Mouse (Mus musculus) liver, adult 2 months (tissue): Measurements from ENCODE around the gene 4930544G11Rik. TPM values are rescaled to one million over a fixed set of nuclear protein-coding genes. Genes with fewer than 3 reads are reported as not detected.

Source experiments
- DNase-seq: peaks from one replicate; pipeline ENCODE4 v3.0.0-alpha.2; 2011; ENCODE audit warnings: low read depth, low spot score; ENCODE audit errors: extremely low read depth
- H3K27ac ChIP-seq: fragments of 200-500 bp; replicated peaks from 2 replicates; pipeline ENCODE4 v1.5.1; 2012; ENCODE audit warnings: low read depth, mild to moderate bottlenecking, control low read depth, inconsistent platforms, low read length; ENCODE audit not compliant: insufficient read depth
- H3K27me3 ChIP-seq: fragments of 200-500 bp; 2 replicates; pipeline ENCODE4 v1.6.1; 2012; ENCODE audit warnings: mild to moderate bottlenecking, moderate library complexity, low read length, inconsistent platforms; ENCODE audit not compliant: control insufficient read depth, insufficient read depth
- H3K36me3 ChIP-seq: fragments of 200-500 bp; 2 replicates; pipeline ENCODE4 v1.6.1; 2012; ENCODE audit warnings: low read length, inconsistent platforms; ENCODE audit not compliant: control insufficient read depth, insufficient read depth
- H3K4me1 ChIP-seq: fragments of 200-500 bp; 2 replicates; pipeline ENCODE4 v1.6.1; 2011; ENCODE audit warnings: low read length; ENCODE audit not compliant: control insufficient read depth, insufficient read depth
- H3K4me3 ChIP-seq: fragments of 200-500 bp; 2 replicates; pipeline ENCODE4 v1.5.1; 2011; ENCODE audit warnings: low read depth, mild to moderate bottlenecking, control low read depth, low read length, moderate library complexity; ENCODE audit not compliant: insufficient read depth
- H3K79me2 ChIP-seq: fragments of 200-500 bp; 2 replicates; pipeline ENCODE4 v1.6.1; 2012; ENCODE audit warnings: inconsistent platforms, mild to moderate bottlenecking, low read length, moderate library complexity; ENCODE audit not compliant: control insufficient read depth, insufficient read depth
- H3K9ac ChIP-seq: fragments of 200-500 bp; 2 replicates; pipeline ENCODE4 v1.6.1; 2012; ENCODE audit warnings: low read depth, mild to moderate bottlenecking, control low read depth, inconsistent platforms, low read length
- CTCF ChIP-seq: fragments of 200-500 bp; IDR thresholded peaks from 2 replicates; pipeline ENCODE4 v1.5.1; 2011; ENCODE audit warnings: low read depth, low read length, control low read depth
- POLR2A ChIP-seq: fragments of 200-500 bp; IDR thresholded peaks from 2 replicates; pipeline ENCODE4 v1.6.1; 2011; ENCODE audit warnings: low read length, control low read depth; ENCODE audit not compliant: insufficient read depth; ENCODE audit errors: extremely low read depth
- WGBS: fragments of 180-500 bp; shearing (Covaris S2); methylation state at CpG from one replicate; pipeline ENCODE4 v1.1.7; 2018; 5-methylcytosine and 5-hydroxymethylcytosine counted together
- polyA plus RNA-seq: library from polyadenylated mRNA; depleted of rRNA; stranded (reverse); fragments of >200 nt; gene quantifications from 2 replicates; pipeline ENCODE4 v1.2.3, GENCODE M21; 2012; rRNA removed
- total RNA-seq: library from RNA; depleted of rRNA; stranded (reverse); fragments of >200 nt; gene quantifications from 2 replicates; pipeline ENCODE4 v1.2.3, GENCODE M21; 2014; rRNA removed

The 4930544G11Rik gene
- total and polyA plus RNA-seq, 2 experiments = not detected

GRCm38 (mm10) chr6:65970410-65970809 lies 18.0 kb downstream of the 4930544G11Rik start:
- Histone ChIP-seq H3K79me2 (no peaks in the 10 kb centered on the region), H3K27ac (no peak overlapping the region), H3K4me1 (no peaks in the 10 kb centered on the region), H3K36me3 (no peaks in the 10 kb centered on the region), H3K9ac (no peak overlapping the region), H3K4me3 (no peak overlapping the region), H3K27me3 (no peaks in the 10 kb centered on the region)
- TF ChIP-seq POLR2A = no peak
- TF ChIP-seq CTCF = no peak
- no peak for DNase-seq
- WGBS = 92% methylated on average over 9 of the region's 9 CpGs

- Histone ChIP-seq H3K4me3 (no peak overlapping the region), H3K9ac (no peak overlapping the region), H3K4me1 (no peaks in the 10 kb centered on the region), H3K27ac (no peak overlapping the region), H3K79me2 (no peaks in the 10 kb centered on the region), H3K36me3 (no peaks in the 10 kb centered on the region), H3K27me3 (no peaks in the 10 kb centered on the region)
- no peak for DNase-seq
- 56% methylated on average over 3 of the region's 3 CpGs for WGBS
- TF ChIP-seq CTCF (no peak), POLR2A (no peak)
Observed at GRCm38 (mm10) chr6:65992081-65992480, 39.7 kb downstream of the 4930544G11Rik start.

GRCm38 (mm10) chr6:65998343-65998742 lies 45.9 kb downstream of the 4930544G11Rik start:
- H3K27me3 ChIP-seq = no peaks in the 10 kb centered on the region
- H3K27ac ChIP-seq = no peak overlapping the region
- no peak overlapping the region for H3K4me3 ChIP-seq
- TF ChIP-seq CTCF (no peak), POLR2A (no peak)
- no peak overlapping the region for H3K9ac ChIP-seq
- no peaks in the 10 kb centered on the region for H3K36me3 ChIP-seq
- H3K4me1 ChIP-seq = no peaks in the 10 kb centered on the region
- DNase-seq = no peak
- H3K79me2 ChIP-seq = no peaks in the 10 kb centered on the region

Other genes starting within 250 kb of the 4930544G11Rik start
- 0.18 and 0.47 TPM in 2 replicates for gene Prdm5, start 173.6 kb upstream of the 4930544G11Rik start, total RNA-seq
- gene Prdm5, start 173.6 kb upstream of the 4930544G11Rik start, polyA plus RNA-seq = not detected in 2 replicates